Mouse (Mus musculus) ES-E14 (cell line): ENCODE results near the gene Cdan1. TPM values are rescaled to one million over a fixed set of nuclear protein-coding genes. Genes with fewer than 3 reads are reported as not detected.

Source experiments
- DNase-seq: peaks from one replicate; pipeline ENCODE4 v3.0.0-alpha.2; 2013; ENCODE audit warnings: low read depth, low spot score
- H3K27ac ChIP-seq: 2 replicates; pipeline ENCODE4 v1.5.1; 2012; ENCODE audit warnings: low read depth, mild to moderate bottlenecking, low read length, moderate library complexity, mixed read lengths; ENCODE audit not compliant: poor library complexity, insufficient read depth, severe bottlenecking
- H3K36me3 ChIP-seq: 2 replicates; pipeline ENCODE4 v1.6.1; 2012; ENCODE audit warnings: mild to moderate bottlenecking, low read length, moderate library complexity, mixed read lengths; ENCODE audit not compliant: control insufficient read depth, poor library complexity, insufficient read depth, severe bottlenecking
- H3K4me1 ChIP-seq, 2 experiments: fragments of 150-350 bp in 1 of 2; sonication (generic) in 1 of 2; 2 replicates each; pipeline ENCODE4 v1.6.1; 2012; ENCODE audit warnings: low read length in 2 of 2, mild to moderate bottlenecking in 1 of 2, mixed read lengths in 1 of 2; ENCODE audit not compliant: control insufficient read depth in 2 of 2, insufficient read depth in 2 of 2, poor library complexity in 1 of 2
- H3K4me3 ChIP-seq, 2 experiments: fragments of 150-350 bp in 1 of 2; sonication (generic) in 1 of 2; 2 replicates each; pipeline ENCODE4 v1.5.1; 2012; ENCODE audit warnings: low read length in 2 of 2, low read depth in 1 of 2, mild to moderate bottlenecking in 1 of 2, mixed read lengths in 1 of 2; ENCODE audit not compliant: insufficient read depth in 1 of 2, poor library complexity in 1 of 2, severe bottlenecking in 1 of 2
- H3K9ac ChIP-seq: 2 replicates; pipeline ENCODE4 v1.6.1; 2012; ENCODE audit warnings: low read depth, mild to moderate bottlenecking, low read length, mixed read lengths; ENCODE audit not compliant: poor library complexity, insufficient read depth, severe bottlenecking
- H3K9me3 ChIP-seq: fragments of 150-350 bp; sonication (generic); 2 replicates; pipeline ENCODE4 v1.6.1; 2012; ENCODE audit warnings: low read depth, mild to moderate bottlenecking, low read length; ENCODE audit not compliant: control insufficient read depth, insufficient read depth
- CHD2 ChIP-seq: IDR thresholded peaks from 2 replicates; pipeline ENCODE4 v1.6.1; 2014; ENCODE audit warnings: mild to moderate bottlenecking, low read depth, low read length, inconsistent platforms
- HCFC1 ChIP-seq: IDR thresholded peaks from 2 replicates; pipeline ENCODE4 v1.6.1; 2012; ENCODE audit warnings: low read length, inconsistent platforms, borderline replicate concordance; ENCODE audit not compliant: insufficient read depth
- MAFK ChIP-seq: IDR thresholded peaks from 2 replicates; pipeline ENCODE4 v1.6.1; 2014; ENCODE audit warnings: mild to moderate bottlenecking, low read depth, low read length, inconsistent platforms; ENCODE audit not compliant: insufficient read depth
- ZC3H11A ChIP-seq: IDR thresholded peaks from 2 replicates; pipeline ENCODE4 v1.6.1; 2012; ENCODE audit warnings: low read depth, mild to moderate bottlenecking, inconsistent platforms, low read length, borderline replicate concordance
- ZNF384 ChIP-seq: IDR thresholded peaks from 2 replicates; pipeline ENCODE4 v1.6.1; 2012; ENCODE audit warnings: low read depth, low read length, inconsistent platforms
- in situ Hi-C, 2 experiments: fragments of 600-800 bp; cut with MboI; formaldehyde crosslinking; loops; one replicate each; pipeline ENCODE4 v1.15.1; 2025; ENCODE audit warnings: low sequenced_read_pairs in 2 of 2, inconsistent platforms in 1 of 2; ENCODE audit not compliant: unreplicated experiment in 2 of 2
- total RNA-seq: library from RNA; depleted of rRNA; stranded (reverse); fragments of 300-350 nt; gene quantifications from 2 replicates; pipeline ENCODE4 v1.2.3, GENCODE M21; 2012

The Cdan1 gene
- total RNA-seq, 1 experiment: 22.4 TPM

DNA sequence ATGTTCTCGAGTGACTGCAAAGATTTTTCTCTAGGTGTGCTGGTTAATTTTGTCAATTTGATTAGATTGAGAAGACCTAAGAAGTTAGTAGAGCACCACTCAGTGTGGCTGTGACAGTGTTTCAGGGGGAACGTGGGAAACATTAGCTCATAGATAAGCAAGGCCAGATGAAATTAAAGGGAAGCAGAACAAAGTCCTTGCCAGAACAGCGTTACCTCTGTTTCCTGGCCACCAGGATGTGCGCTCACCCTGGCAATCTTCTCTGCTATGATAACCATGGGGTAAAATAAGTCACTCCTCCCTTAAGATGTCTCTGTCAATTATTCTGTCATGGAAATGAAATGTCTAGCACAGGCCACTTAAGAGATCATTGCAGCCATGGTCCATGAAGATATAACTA, 5.9 kb downstream of the Cdan1 start:
- no peak for DNase-seq
- H3K4me1 ChIP-seq: no peaks in the 10 kb centered on the region
- TF ChIP-seq HCFC1 (no peak), ZC3H11A (no peak), ZNF384 (no peak), CHD2 (no peak), MAFK (no peak)
- in situ Hi-C loops: no loop called here
- H3K9ac ChIP-seq: no peak overlapping the region
- no peak overlapping the region for H3K27ac ChIP-seq
- H3K4me3 ChIP-seq: no peak overlapping the region
- H3K9me3 ChIP-seq: no peaks in the 10 kb centered on the region
- H3K36me3 ChIP-seq: no peaks in the 10 kb centered on the region

DNA sequence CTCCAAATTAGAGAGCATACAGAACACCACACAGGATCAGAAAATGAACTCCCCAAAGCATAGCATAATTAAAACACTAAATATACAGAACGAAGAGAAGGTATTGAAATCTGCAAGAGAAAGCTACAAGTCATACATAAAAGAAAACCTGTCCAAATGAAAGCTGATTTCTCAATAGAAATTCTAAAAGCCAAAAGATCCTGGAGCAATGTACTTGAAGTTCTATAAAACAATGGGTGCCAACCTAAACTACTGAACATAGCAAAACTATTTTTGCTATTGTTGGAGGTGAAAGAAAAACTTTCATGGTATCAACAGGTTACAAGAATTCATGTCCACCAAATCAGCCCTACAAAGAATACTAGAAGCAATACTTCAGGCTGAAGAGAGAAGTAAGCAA, 8.7 kb downstream of the Cdan1 start:
- Histone ChIP-seq H3K4me1 (no peaks in the 10 kb centered on the region), H3K27ac (no peak overlapping the region), H3K9ac (no peak overlapping the region), H3K9me3 (no peaks in the 10 kb centered on the region), H3K4me3 (no peak overlapping the region), H3K36me3 (no peaks in the 10 kb centered on the region)
- in situ Hi-C loops: no loop called here
- TF ChIP-seq ZNF384 (no peak), MAFK (no peak), CHD2 (no peak)
- DNase-seq: no peak

- H3K4me3 ChIP-seq: no peak overlapping the region
- H3K9me3 ChIP-seq: no peaks in the 10 kb centered on the region
- in situ Hi-C loops: no loop called here
- no peak for DNase-seq
- no peaks in the 10 kb centered on the region for H3K36me3 ChIP-seq
- H3K27ac ChIP-seq: no peak overlapping the region; the same call in 1 of the 2 replicates
- H3K9ac ChIP-seq: no peak overlapping the region
- no peaks in the 10 kb centered on the region for H3K4me1 ChIP-seq
- TF ChIP-seq ZC3H11A (no peak), MAFK (no peak), HCFC1 (no peak), CHD2 (no peak), ZNF384 (no peak)
Observed at GRCm38 (mm10) chr2:120835167-120835566, 14.8 kb downstream of the Cdan1 start.

DNA sequence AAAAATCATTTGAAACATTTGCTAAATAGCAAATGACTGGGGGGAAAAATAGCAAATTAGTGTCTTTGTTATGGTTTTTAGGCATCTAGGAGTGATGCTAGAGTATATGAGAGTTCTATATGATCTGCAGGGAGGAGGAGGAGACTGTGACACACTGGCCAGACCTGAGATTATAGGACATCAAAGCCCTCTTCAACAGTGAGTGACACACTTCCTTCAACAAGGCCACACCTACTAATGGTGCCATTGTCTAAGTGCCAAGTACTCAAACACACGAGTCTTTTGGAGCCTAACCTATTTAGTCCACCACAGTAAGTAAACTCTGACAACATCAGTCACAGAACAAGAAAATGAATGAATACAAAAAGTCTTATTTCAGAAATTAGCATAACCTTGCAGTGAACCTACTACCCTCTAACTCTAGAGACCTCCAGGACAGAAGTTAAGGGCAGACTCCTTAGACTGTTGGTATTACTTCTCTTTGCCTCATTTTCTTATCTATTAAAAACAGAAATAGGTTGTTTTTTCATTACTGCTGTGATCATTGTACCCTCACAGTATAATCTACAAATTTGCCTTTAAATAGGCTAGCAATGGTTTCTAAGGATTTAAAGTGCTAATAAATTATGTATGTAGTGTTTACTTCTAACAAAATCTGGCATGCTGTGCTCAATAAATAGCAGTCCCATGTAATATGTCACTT, 22.8 kb downstream of the Cdan1 start:
- no peak for DNase-seq
- Histone ChIP-seq H3K4me1 (peaks cover 3% of the 10 kb centered on the region in 2 experiments; a peak in 2 of 4 replicates), H3K9ac (no peak overlapping the region), H3K4me3 (no peak overlapping the region), H3K9me3 (no peaks in the 10 kb centered on the region), H3K27ac (no peak overlapping the region), H3K36me3 (no peaks in the 10 kb centered on the region)
- no peak for TF ChIP-seq ZC3H11A
- TF ChIP-seq ZNF384: no peak
- TF ChIP-seq CHD2: no peak
- no peak for TF ChIP-seq HCFC1
- TF ChIP-seq MAFK: no peak
- in situ Hi-C loops: no loop called here
